Mouse (Mus musculus) myocyte (in vitro differentiated cells): Measurements from ENCODE around the gene Ankrd23. TPM values are rescaled to one million over a fixed set of nuclear protein-coding genes. Genes with fewer than 3 reads are reported as not detected.

Experiments used
- H3K27me3 ChIP-seq: one replicate; pipeline ENCODE4 v1.6.1; 2011; ENCODE audit not compliant: control insufficient read depth, insufficient read depth, insufficient read length
- H3K36me3 ChIP-seq: one replicate; pipeline ENCODE4 v1.6.1; 2011; ENCODE audit not compliant: control insufficient read depth, insufficient read depth
- H3K4me2 ChIP-seq: one replicate; pipeline ENCODE4 v1.6.1; 2011; ENCODE audit warnings: low read depth, control low read depth
- H3K4me3 ChIP-seq: one replicate; pipeline ENCODE4 v1.5.1; 2011; ENCODE audit warnings: mild to moderate bottlenecking, control low read depth, moderate library complexity
- H3K79me2 ChIP-seq: one replicate; pipeline ENCODE4 v1.6.1; 2011; ENCODE audit not compliant: control insufficient read depth, insufficient read depth
- H3ac ChIP-seq: one replicate; pipeline ENCODE4 v1.6.1; 2011; ENCODE audit not compliant: control insufficient read depth, insufficient read length
- CEBPB ChIP-seq: IDR thresholded peaks from 2 replicates; pipeline ENCODE4 v1.6.1; 2011; ENCODE audit warnings: mild to moderate bottlenecking, moderate library complexity; ENCODE audit not compliant: poor library complexity, insufficient read depth, severe bottlenecking
- E2F4 ChIP-seq: IDR thresholded peaks from one replicate; pipeline ENCODE4 v1.6.1; 2011; ENCODE audit warnings: mild to moderate bottlenecking, control low read depth, moderate library complexity; ENCODE audit not compliant: insufficient read depth
- MAX ChIP-seq: IDR thresholded peaks from one replicate; pipeline ENCODE4 v1.6.1; 2011; ENCODE audit warnings: low read depth, mild to moderate bottlenecking, control low read depth
- MYOD1 ChIP-seq, 3 experiments: IDR thresholded peaks; one replicate each; pipeline ENCODE4 v1.6.1; 2011; ENCODE audit warnings: control low read depth in 2 of 3, low read depth in 2 of 3, mild to moderate bottlenecking in 2 of 3, moderate library complexity in 1 of 3; ENCODE audit not compliant: insufficient read length in 2 of 3, control insufficient read depth in 1 of 3
- MYOG ChIP-seq, 3 experiments: IDR thresholded peaks; one replicate each; pipeline ENCODE4 v1.6.1; 2011; ENCODE audit warnings: control low read depth in 2 of 3, low read depth in 2 of 3, mild to moderate bottlenecking in 2 of 3; ENCODE audit not compliant: insufficient read length in 2 of 3, control insufficient read depth in 1 of 3, insufficient read depth in 1 of 3
- POLR2A ChIP-seq: IDR thresholded peaks from one replicate; pipeline ENCODE4 v1.6.1; 2011; ENCODE audit warnings: low read depth, mild to moderate bottlenecking, control low read depth, moderate library complexity; ENCODE audit not compliant: insufficient read length
- POLR2AphosphoS2 ChIP-seq: IDR thresholded peaks from one replicate; pipeline ENCODE4 v1.6.1; 2011; ENCODE audit warnings: low read depth, control low read depth; ENCODE audit not compliant: insufficient read length
- SRF ChIP-seq: IDR thresholded peaks from one replicate; pipeline ENCODE4 v1.6.1; 2011; ENCODE audit warnings: low read depth; ENCODE audit not compliant: control insufficient read depth, insufficient read length
- TCF12 ChIP-seq: IDR thresholded peaks from one replicate; pipeline ENCODE4 v1.6.1; 2011; ENCODE audit warnings: mild to moderate bottlenecking, control low read depth; ENCODE audit not compliant: poor library complexity, insufficient read depth, severe bottlenecking
- TCF3 ChIP-seq: IDR thresholded peaks from one replicate; pipeline ENCODE4 v1.6.1; 2011; ENCODE audit warnings: low read depth, control low read depth; ENCODE audit not compliant: insufficient read length
- USF1 ChIP-seq: IDR thresholded peaks from one replicate; pipeline ENCODE4 v1.6.1; 2011; ENCODE audit warnings: low read depth, mild to moderate bottlenecking, control low read depth, moderate library complexity
- polyA plus RNA-seq: library from polyadenylated mRNA; unstranded; fragments of >200 nt; fragmentation: generic; extraction: Trizol; gene quantifications from one replicate; pipeline ENCODE4 v1.2.1, GENCODE M21; 2012; ENCODE audit warnings: missing spikeins

Gene Ankrd23
- polyA plus RNA-seq, 1 experiment = 78.6 TPM

- TF ChIP-seq MYOD1 (IDR thresholded peaks at IDR 0.05; ENCODE audit: control insufficient read depth in 1 of 3, insufficient read length in 2 of 3, low read depth in 2 of 3) = no peak
- no peak for TF ChIP-seq USF1
- no peak for TF ChIP-seq POLR2A
- TF ChIP-seq MAX = no peak
- TF ChIP-seq MYOG (IDR thresholded peaks at IDR 0.05; ENCODE audit: control insufficient read depth in 1 of 3, insufficient read depth in 1 of 3, insufficient read length in 2 of 3, low read depth in 2 of 3) = no peak
- TF ChIP-seq SRF = no peak
- TF ChIP-seq CEBPB = no peak
- H3ac ChIP-seq = no peak overlapping the region
- no peak overlapping the region for H3K4me3 ChIP-seq
Measured at GRCm38 (mm10) chr1:36485080-36485479, 51.6 kb downstream of the Ankrd23 start.

GRCm38 (mm10) chr1:36483825-36484224, 52.9 kb downstream of the Ankrd23 start:
- H3K4me2 ChIP-seq = no peak overlapping the region
- TF ChIP-seq MYOG (IDR thresholded peaks at IDR 0.05; ENCODE audit: control insufficient read depth in 1 of 3, insufficient read depth in 1 of 3, insufficient read length in 2 of 3, low read depth in 2 of 3) (no peak), USF1 (no peak), TCF12 (no peak), E2F4 (no peak), TCF3 (no peak), POLR2AphosphoS2 (no peak)

More at GRCm38 (mm10) chr1:36485080-36485479, 51.6 kb downstream of the Ankrd23 start:
- Histone ChIP-seq H3K79me2 (peaks cover 45% of the 10 kb centered on the region), H3K27me3 (no peaks in the 10 kb centered on the region), H3K36me3 (no peaks in the 10 kb centered on the region), H3K4me2 (no peak overlapping the region)

More at GRCm38 (mm10) chr1:36483825-36484224, 52.9 kb downstream of the Ankrd23 start:
- H3K4me3 ChIP-seq = no peak overlapping the region
- H3K36me3 ChIP-seq = no peaks in the 10 kb centered on the region
- H3K79me2 ChIP-seq = peaks cover 51% of the 10 kb centered on the region
- no peak overlapping the region for H3ac ChIP-seq
- no peaks in the 10 kb centered on the region for H3K27me3 ChIP-seq

Other genes with a start within 250 kb of the Ankrd23 start
- 65.8 TPM for gene Arid5a, start 229.2 kb downstream of the Ankrd23 start, polyA plus RNA-seq
- 35.7 TPM for gene Kansl3, start 167.7 kb downstream of the Ankrd23 start, polyA plus RNA-seq
- gene Fer1l5, start 164.6 kb downstream of the Ankrd23 start, polyA plus RNA-seq = 0.59 TPM
- 44.8 TPM for gene Lman2l, start 91.6 kb downstream of the Ankrd23 start, polyA plus RNA-seq
- 21.6 TPM for gene Cnnm4, start 65.3 kb downstream of the Ankrd23 start, polyA plus RNA-seq
- 10.2 TPM for gene Cnnm3, start 25.0 kb downstream of the Ankrd23 start, polyA plus RNA-seq
- 0.13 TPM for gene Gm42417, start 2.5 kb upstream of the Ankrd23 start, polyA plus RNA-seq
- gene Ankrd39, start 10.6 kb upstream of the Ankrd23 start, polyA plus RNA-seq = 17.9 TPM
- 30.7 TPM for gene Sema4c, start 21.5 kb upstream of the Ankrd23 start, polyA plus RNA-seq
- 1.5 TPM for gene Fam178b, start 146.3 kb upstream of the Ankrd23 start, polyA plus RNA-seq
- 1,086 TPM for gene Cox5b, start 154.6 kb upstream of the Ankrd23 start, polyA plus RNA-seq
- 0.12 TPM for gene 4933424G06Rik, start 173.3 kb upstream of the Ankrd23 start, polyA plus RNA-seq
- 111 TPM for gene Actr1b, start 177.5 kb upstream of the Ankrd23 start, polyA plus RNA-seq
- gene Zap70, start 224.9 kb upstream of the Ankrd23 start, polyA plus RNA-seq = 2.3 TPM